Mouse (Mus musculus) macrophage (primary cell): ENCODE data around the gene Aff1. TPM values are rescaled to one million over a fixed set of nuclear protein-coding genes. Genes with fewer than 3 reads are reported as not detected.

Source experiments
- H3K27ac ChIP-seq: fragments of 350-480 bp; formaldehyde crosslinking; 2 replicates; pipeline ENCODE4 v1.9.0; 2021
- H3K36me3 ChIP-seq: fragments of 350-480 bp; formaldehyde crosslinking; 2 replicates; pipeline ENCODE4 v1.9.0; 2021; ENCODE audit errors: inconsistent target
- H3K4me3 ChIP-seq: fragments of 350-480 bp; formaldehyde crosslinking; 2 replicates; pipeline ENCODE4 v1.9.0; 2021; ENCODE audit errors: inconsistent target
- H3K79me2 ChIP-seq: fragments of 350-480 bp; formaldehyde crosslinking; 2 replicates; pipeline ENCODE4 v1.9.0; 2021; ENCODE audit errors: inconsistent target
- WGBS: methylation state at CpG from one replicate; pipeline ENCODE4 v1.1.7; 2026; ENCODE audit warnings: inconsistent platforms; ENCODE audit not compliant: missing documents; 5-methylcytosine and 5-hydroxymethylcytosine counted together
- polyA plus RNA-seq: library from polyadenylated mRNA; stranded (reverse); fragments of 250-400 nt; gene quantifications from 3 replicates; pipeline ENCODE4 v1.2.4, GENCODE M21; 2018; ENCODE audit warnings: inconsistent platforms

The Aff1 gene
- polyA plus RNA-seq, 1 experiment from 2014 or later = 46.7 TPM

- Histone ChIP-seq H3K36me3 (peaks cover 93% of the 10 kb centered on the region), H3K27ac (no peak overlapping the region), H3K4me3 (no peak overlapping the region), H3K79me2 (peaks cover 87% of the 10 kb centered on the region)
- WGBS = 83% methylated on average over 10 of the region's 11 CpGs
These were observed 144.1 kb downstream of the Aff1 start for GRCm38 (mm10) chr5:103836148-103836784.

GRCm38 (mm10) chr5:103838550-103839264, 146.5 kb downstream of the Aff1 start:
- WGBS = 81% methylated on average over 15 of the region's 15 CpGs
- H3K4me3 ChIP-seq = no peak overlapping the region
- H3K36me3 ChIP-seq = peaks cover 95% of the 10 kb centered on the region
- no peak overlapping the region for H3K27ac ChIP-seq
- H3K79me2 ChIP-seq = peaks cover 67% of the 10 kb centered on the region

DNA sequence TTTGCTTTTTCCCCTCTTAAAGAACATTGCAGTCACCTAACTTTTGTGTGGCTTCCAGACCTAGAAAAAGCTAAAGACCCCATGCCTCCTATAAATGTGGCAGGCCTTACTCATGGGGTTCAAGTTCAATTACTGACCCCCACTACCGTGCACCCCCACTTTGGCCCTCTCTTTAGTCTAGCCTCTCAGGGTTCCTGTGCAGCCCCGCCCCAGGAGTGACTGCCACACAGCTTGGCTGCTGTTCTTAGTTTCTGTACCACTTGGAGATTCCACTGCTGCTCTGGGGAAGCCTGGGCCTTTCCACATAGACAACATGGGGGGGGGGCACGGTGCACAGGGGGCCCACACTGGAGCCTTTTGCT, 147.1 kb downstream of the Aff1 start:
- no peak overlapping the region for H3K27ac ChIP-seq
- no peak overlapping the region for H3K4me3 ChIP-seq
- WGBS = 98% methylated on average over 3 of the region's 3 CpGs
- peaks cover 96% of the 10 kb centered on the region for H3K36me3 ChIP-seq
- H3K79me2 ChIP-seq = peaks cover 61% of the 10 kb centered on the region

- Histone ChIP-seq H3K27ac (no peak overlapping the region), H3K4me3 (no peak overlapping the region), H3K79me2 (peaks cover 14% of the 10 kb centered on the region; the same call in 1 of the 2 replicates), H3K36me3 (peaks cover 98% of the 10 kb centered on the region)
- WGBS = 93% methylated on average over 1 of the region's 1 CpGs
These were observed 151.8 kb downstream of the Aff1 start for GRCm38 (mm10) chr5:103843938-103844337.

DNA sequence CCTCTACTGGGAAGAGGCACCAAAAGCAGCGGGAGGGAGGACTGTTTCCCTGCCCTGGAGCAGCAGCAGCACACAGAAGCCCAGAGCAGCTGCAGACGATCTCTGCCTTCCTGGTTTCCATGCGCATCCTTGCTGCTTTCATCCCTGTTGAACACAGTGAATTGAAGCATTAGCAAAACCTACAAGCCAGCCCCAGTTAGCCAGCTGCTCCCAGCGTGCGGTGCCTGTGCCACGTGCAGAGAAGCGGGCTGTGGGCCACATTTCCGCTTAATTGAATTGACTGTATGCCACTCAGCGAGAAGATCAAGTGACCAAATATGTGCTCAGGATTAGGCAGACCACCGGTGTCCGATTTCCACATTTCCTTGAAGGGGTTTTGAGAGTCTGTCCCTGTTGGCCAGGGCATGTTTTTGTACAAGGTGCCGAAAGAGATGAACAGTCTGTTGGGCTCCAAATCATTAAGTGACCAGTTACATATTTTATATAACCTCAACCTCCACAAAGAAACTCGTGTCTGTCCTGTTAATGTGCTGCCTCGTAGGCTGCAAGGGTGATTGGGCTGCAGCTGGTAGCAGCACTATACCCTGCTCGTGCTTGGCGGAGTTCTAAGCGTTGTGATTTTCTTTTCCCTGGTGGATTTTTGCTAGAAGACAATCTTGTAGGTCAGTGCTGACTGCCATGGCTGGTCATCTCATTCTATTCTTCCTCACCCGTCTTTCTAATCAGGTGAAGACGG, 153.4 kb downstream of the Aff1 start:
- H3K79me2 ChIP-seq = no peaks in the 10 kb centered on the region
- WGBS = 94% methylated on average over 19 of the region's 19 CpGs
- H3K27ac ChIP-seq = no peak overlapping the region
- peaks cover 98% of the 10 kb centered on the region for H3K36me3 ChIP-seq
- H3K4me3 ChIP-seq = no peak overlapping the region

- Histone ChIP-seq H3K36me3 (peaks cover 98% of the 10 kb centered on the region), H3K4me3 (no peak overlapping the region), H3K79me2 (no peaks in the 10 kb centered on the region), H3K27ac (no peak overlapping the region)
- 94% methylated on average over 10 of the region's 10 CpGs for WGBS
These were observed 154.0 kb downstream of the Aff1 start for GRCm38 (mm10) chr5:103846154-103846551.

DNA sequence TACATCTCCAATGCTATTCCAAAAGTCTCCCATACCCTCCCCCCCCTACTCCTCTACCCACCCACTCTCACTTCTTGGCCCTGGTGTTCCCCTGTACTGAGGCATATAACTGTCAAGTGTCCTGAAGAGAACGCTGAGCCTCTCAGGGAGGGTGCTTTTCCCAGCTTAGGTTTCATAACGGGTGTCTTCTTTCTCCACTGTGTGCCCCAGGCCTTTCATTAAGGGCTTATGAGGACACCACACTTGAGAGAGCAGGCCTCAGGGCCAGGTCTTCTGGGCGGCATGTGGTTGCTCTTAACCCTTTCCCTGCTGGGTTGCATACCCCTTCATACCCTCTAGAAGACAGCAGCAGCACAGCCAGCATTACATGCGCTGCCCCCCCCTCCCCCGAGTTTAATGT, 154.4 kb downstream of the Aff1 start:
- H3K27ac ChIP-seq = no peak overlapping the region
- WGBS = 87% methylated on average over 3 of the region's 5 CpGs
- H3K36me3 ChIP-seq = peaks cover 98% of the 10 kb centered on the region
- H3K4me3 ChIP-seq = no peak overlapping the region
- H3K79me2 ChIP-seq = no peaks in the 10 kb centered on the region

DNA sequence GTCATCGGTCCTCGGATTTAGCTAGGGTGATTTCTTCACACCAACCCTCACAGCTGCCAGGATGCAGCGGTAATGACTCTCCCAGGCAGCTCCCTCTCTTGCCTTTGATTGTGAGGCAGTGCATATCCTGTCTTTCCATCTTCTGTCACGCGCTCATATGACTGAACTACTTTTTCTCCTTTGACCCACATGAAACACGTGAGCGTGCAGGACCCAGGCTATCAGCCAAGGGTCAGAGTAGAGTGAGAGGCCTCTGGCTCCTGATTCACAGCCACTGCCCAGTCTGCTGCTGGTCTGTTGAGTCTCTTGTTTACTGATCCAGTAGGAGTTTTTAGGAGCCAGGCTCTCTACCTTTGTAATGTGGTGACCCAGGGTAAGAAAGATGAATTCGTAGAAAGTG, 156.4 kb downstream of the Aff1 start:
- Histone ChIP-seq H3K36me3 (peaks cover 88% of the 10 kb centered on the region), H3K27ac (no peak overlapping the region), H3K79me2 (no peaks in the 10 kb centered on the region), H3K4me3 (no peak overlapping the region)
- WGBS = 93% methylated on average over 8 of the region's 8 CpGs

DNA sequence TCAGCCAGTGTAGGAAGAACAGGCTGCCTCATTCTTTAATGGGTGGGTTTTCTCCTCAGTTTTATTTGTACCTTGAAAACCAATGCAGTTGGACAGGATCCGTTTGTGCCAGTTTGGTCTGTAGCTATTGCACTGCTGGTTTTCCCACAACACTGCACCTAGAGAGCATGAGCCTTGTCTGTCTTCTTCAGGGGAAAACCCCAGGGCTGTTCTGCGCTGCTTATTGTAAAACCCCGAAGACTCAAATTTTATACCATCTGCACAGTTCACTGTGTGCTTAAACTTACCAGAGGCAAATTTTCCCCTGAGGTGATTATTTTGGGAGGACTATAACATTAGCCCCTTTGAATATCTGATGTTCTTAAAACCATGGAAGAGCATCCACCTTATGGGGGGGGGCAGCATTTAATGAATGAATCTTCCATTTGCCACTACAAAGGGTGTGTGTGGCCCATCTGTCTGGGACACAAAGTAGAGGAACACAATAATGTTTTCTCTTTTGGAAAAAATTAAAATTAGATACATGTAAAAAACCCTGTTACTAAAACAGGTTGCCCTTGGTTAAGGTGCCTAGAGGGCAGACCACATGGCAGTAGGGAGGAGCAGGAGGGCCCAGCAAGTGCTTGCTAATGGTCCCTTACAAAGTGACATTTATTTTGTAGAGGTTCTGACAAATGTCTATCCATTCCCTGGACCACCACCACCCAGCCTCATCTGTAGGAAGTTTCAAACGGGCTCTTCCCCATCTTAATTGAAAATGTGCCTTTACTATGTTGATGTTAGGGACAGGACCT, 160.8 kb downstream of the Aff1 start:
- no peak overlapping the region for H3K27ac ChIP-seq
- no peaks in the 10 kb centered on the region for H3K79me2 ChIP-seq
- peaks cover 45% of the 10 kb centered on the region for H3K36me3 ChIP-seq
- WGBS = 86% methylated on average over 4 of the region's 4 CpGs
- H3K4me3 ChIP-seq = no peak overlapping the region

GRCm38 (mm10) chr5:103854041-103854806, 162.1 kb downstream of the Aff1 start:
- no peak overlapping the region for H3K27ac ChIP-seq

GRCm38 (mm10) chr5:103854807-103855194, 162.6 kb downstream of the Aff1 start:
- H3K79me2 ChIP-seq = no peaks in the 10 kb centered on the region
- no peak overlapping the region for H3K27ac ChIP-seq
- WGBS = 97% methylated on average over 5 of the region's 5 CpGs
- no peak overlapping the region for H3K4me3 ChIP-seq
- peaks cover 26% of the 10 kb centered on the region for H3K36me3 ChIP-seq

More at GRCm38 (mm10) chr5:103854041-103854806, 162.1 kb downstream of the Aff1 start:
- Histone ChIP-seq H3K4me3 (no peak overlapping the region), H3K79me2 (no peaks in the 10 kb centered on the region), H3K36me3 (peaks cover 32% of the 10 kb centered on the region)
- 76% methylated on average over 17 of the region's 17 CpGs for WGBS

DNA sequence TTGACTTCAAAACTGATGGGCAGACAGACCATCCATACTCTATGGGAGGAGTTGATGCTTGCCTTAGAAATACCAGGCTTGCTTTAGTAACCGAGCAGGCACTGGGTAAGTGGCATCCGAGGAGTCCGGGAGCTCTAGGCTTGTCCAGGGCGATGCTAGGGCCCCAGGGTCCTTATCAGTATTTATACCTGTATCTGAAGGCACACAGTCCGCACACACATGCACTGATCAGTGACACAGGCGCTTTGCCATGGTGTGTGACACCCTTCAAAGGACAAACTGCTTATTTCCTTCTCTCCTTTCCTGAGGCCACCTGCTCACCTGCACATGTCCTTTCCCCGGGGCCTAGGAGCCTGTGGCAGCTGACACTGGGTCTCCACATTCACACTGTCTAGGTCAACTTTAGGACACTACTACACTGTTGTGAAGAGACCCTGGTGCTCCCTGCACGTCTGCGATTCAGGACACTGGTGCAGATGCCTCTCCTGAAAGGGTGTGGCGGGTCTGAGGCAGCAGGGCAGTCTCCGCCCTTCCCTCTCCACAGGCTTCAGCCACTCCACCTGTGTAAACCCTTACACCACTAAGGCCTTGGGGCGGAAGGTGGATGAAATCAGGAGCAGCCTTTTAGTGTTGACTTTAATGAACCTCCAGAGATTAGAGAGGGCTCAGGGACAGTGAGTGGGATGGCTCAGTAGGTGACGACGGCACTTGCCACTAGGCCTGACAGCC, 163.5 kb downstream of the Aff1 start:
- Histone ChIP-seq H3K79me2 (no peaks in the 10 kb centered on the region), H3K36me3 (peaks cover 19% of the 10 kb centered on the region), H3K4me3 (no peak overlapping the region), H3K27ac (no peak overlapping the region)
- 90% methylated on average over 14 of the region's 14 CpGs for WGBS

- H3K4me3 ChIP-seq = no peak overlapping the region
- H3K36me3 ChIP-seq = peaks cover 11% of the 10 kb centered on the region
- H3K27ac ChIP-seq = no peak overlapping the region
- WGBS = 74% methylated on average over 5 of the region's 5 CpGs
- no peaks in the 10 kb centered on the region for H3K79me2 ChIP-seq
These were observed 164.3 kb downstream of the Aff1 start for GRCm38 (mm10) chr5:103856286-103857009.
